Mouse (Mus musculus): ENCODE data around the gene Terf2. TPM values are rescaled to one million over a fixed set of nuclear protein-coding genes. Genes with fewer than 3 reads are reported as not detected.

The Terf2 gene
- 8.9 and 16.2 TPM in 2 replicates for polyA plus RNA-seq (2012; ENCODE audit: insufficient read depth, low replicate concordance)

- Histone ChIP-seq H3K36me3 (replicated peaks; ENCODE audit: low read length) (peaks cover 27% of the 10 kb centered on the region), H3K9me3 (no peaks in the 10 kb centered on the region), H3K4me1 (peaks cover 51% of the 10 kb centered on the region), H3K4me3 (replicated peaks) (peak within 1 kb of the TSS; percentile 96), H3K27me3 (replicated peaks) (no peaks in the 10 kb centered on the region)
- TF ChIP-seq FLI1 (IDR thresholded peaks at IDR 0.05; ENCODE audit: low read length) (no peak), GATA1 (IDR thresholded peaks at IDR 0.05; ENCODE audit: borderline replicate concordance, low read length) (no peak)
Observed at GRCm38 (mm10) chr8:107096366-107097036, at the start of gene Terf2. TSS of gene Terf2 (minus strand) at chr8:107096547.

- peaks cover 1% of the 10 kb centered on the region for H3K27me3 ChIP-seq (replicated peaks)
- H3K36me3 ChIP-seq (replicated peaks; ENCODE audit: low read length): no peaks in the 10 kb centered on the region
- no peak for TF ChIP-seq GATA1 (IDR thresholded peaks at IDR 0.05; ENCODE audit: borderline replicate concordance, low read length)
- TF ChIP-seq FLI1 (IDR thresholded peaks at IDR 0.05; ENCODE audit: low read length): no peak
- no peak overlapping the region for H3K4me3 ChIP-seq (replicated peaks)
- no peaks in the 10 kb centered on the region for H3K9me3 ChIP-seq
- H3K4me1 ChIP-seq: peaks cover 14% of the 10 kb centered on the region
Observed at GRCm38 (mm10) chr8:107143501-107143900, 47.2 kb upstream of the Terf2 start.

- Histone ChIP-seq H3K4me1 (peaks cover 14% of the 10 kb centered on the region), H3K36me3 (replicated peaks; ENCODE audit: low read length) (no peaks in the 10 kb centered on the region), H3K9me3 (no peaks in the 10 kb centered on the region), H3K4me3 (replicated peaks) (no peak overlapping the region), H3K27me3 (replicated peaks) (peaks cover 1% of the 10 kb centered on the region)
- no peak for TF ChIP-seq GATA1 (IDR thresholded peaks at IDR 0.05; ENCODE audit: borderline replicate concordance, low read length)
- TF ChIP-seq FLI1 (IDR thresholded peaks at IDR 0.05; ENCODE audit: low read length): no peak
Observed at GRCm38 (mm10) chr8:107142539-107142938, 46.2 kb upstream of the Terf2 start.

- Histone ChIP-seq H3K4me1 (peaks cover 14% of the 10 kb centered on the region), H3K27me3 (replicated peaks) (peaks cover 1% of the 10 kb centered on the region), H3K4me3 (replicated peaks) (no peak overlapping the region), H3K36me3 (replicated peaks; ENCODE audit: low read length) (no peaks in the 10 kb centered on the region), H3K9me3 (no peaks in the 10 kb centered on the region)
- TF ChIP-seq GATA1 (IDR thresholded peaks at IDR 0.05; ENCODE audit: borderline replicate concordance, low read length) (no peak), FLI1 (IDR thresholded peaks at IDR 0.05; ENCODE audit: low read length) (no peak)
Observed at GRCm38 (mm10) chr8:107139704-107140470, 43.5 kb upstream of the Terf2 start.

GRCm38 (mm10) chr8:107138338-107138737 lies 42.0 kb upstream of the Terf2 start:
- Histone ChIP-seq H3K36me3 (replicated peaks; ENCODE audit: low read length) (no peaks in the 10 kb centered on the region), H3K27me3 (replicated peaks) (peaks cover 5% of the 10 kb centered on the region), H3K9me3 (no peaks in the 10 kb centered on the region), H3K4me1 (peaks cover 14% of the 10 kb centered on the region), H3K4me3 (replicated peaks) (no peak overlapping the region)
- no peak for TF ChIP-seq FLI1 (IDR thresholded peaks at IDR 0.05; ENCODE audit: low read length)
- TF ChIP-seq GATA1 (IDR thresholded peaks at IDR 0.05; ENCODE audit: borderline replicate concordance, low read length): no peak

GRCm38 (mm10) chr8:107137591-107137990 lies 41.2 kb upstream of the Terf2 start:
- Histone ChIP-seq H3K4me3 (replicated peaks) (no peak overlapping the region), H3K9me3 (no peaks in the 10 kb centered on the region), H3K36me3 (replicated peaks; ENCODE audit: low read length) (no peaks in the 10 kb centered on the region), H3K27me3 (replicated peaks) (peaks cover 9% of the 10 kb centered on the region), H3K4me1 (peaks cover 17% of the 10 kb centered on the region)
- TF ChIP-seq GATA1 (IDR thresholded peaks at IDR 0.05; ENCODE audit: borderline replicate concordance, low read length): no peak
- no peak for TF ChIP-seq FLI1 (IDR thresholded peaks at IDR 0.05; ENCODE audit: low read length)

GRCm38 (mm10) chr8:107136003-107136612 lies 39.8 kb upstream of the Terf2 start:
- Histone ChIP-seq H3K36me3 (replicated peaks; ENCODE audit: low read length) (no peaks in the 10 kb centered on the region), H3K4me1 (peaks cover 17% of the 10 kb centered on the region), H3K9me3 (no peaks in the 10 kb centered on the region), H3K4me3 (replicated peaks) (no peak overlapping the region), H3K27me3 (replicated peaks) (peaks cover 10% of the 10 kb centered on the region)
- TF ChIP-seq FLI1 (IDR thresholded peaks at IDR 0.05; ENCODE audit: low read length): no peak
- no peak for TF ChIP-seq GATA1 (IDR thresholded peaks at IDR 0.05; ENCODE audit: borderline replicate concordance, low read length)

- Histone ChIP-seq H3K27me3 (replicated peaks) (peaks cover 14% of the 10 kb centered on the region), H3K4me1 (peaks cover 3% of the 10 kb centered on the region; the same call in 1 of the 2 replicates), H3K9me3 (no peaks in the 10 kb centered on the region), H3K4me3 (replicated peaks) (no peak overlapping the region), H3K36me3 (replicated peaks; ENCODE audit: low read length) (no peaks in the 10 kb centered on the region)
- no peak for TF ChIP-seq FLI1 (IDR thresholded peaks at IDR 0.05; ENCODE audit: low read length)
- TF ChIP-seq GATA1 (IDR thresholded peaks at IDR 0.05; ENCODE audit: borderline replicate concordance, low read length): no peak
Observed at GRCm38 (mm10) chr8:107133881-107134280, 37.5 kb upstream of the Terf2 start.

- Histone ChIP-seq H3K36me3 (replicated peaks; ENCODE audit: low read length) (no peaks in the 10 kb centered on the region), H3K9me3 (no peaks in the 10 kb centered on the region), H3K4me1 (peaks cover 3% of the 10 kb centered on the region; the same call in 1 of the 2 replicates), H3K4me3 (replicated peaks) (peak overlapping the region; percentile 20), H3K27me3 (replicated peaks) (peaks cover 14% of the 10 kb centered on the region)
- TF ChIP-seq FLI1 (IDR thresholded peaks at IDR 0.05; ENCODE audit: low read length) (no peak), GATA1 (IDR thresholded peaks at IDR 0.05; ENCODE audit: borderline replicate concordance, low read length) (no peak)
Observed at GRCm38 (mm10) chr8:107132581-107133491, 36.5 kb upstream of the Terf2 start.
